Mouse (Mus musculus) lung, adult 2 months (tissue): ENCODE data around the gene Trdmt1. TPM values are rescaled to one million over a fixed set of nuclear protein-coding genes. Genes with fewer than 3 reads are reported as not detected.
"Not testable (repeated sequence)": the region's sequence is repeated elsewhere in the genome, so short reads cannot be mapped to it uniquely, and the experiment has no call there.

Source experiments
- DNase-seq: peaks from one replicate; pipeline ENCODE4 v3.0.0; 2022
- H3K4me1 ChIP-seq: fragments of 200-500 bp; 2 replicates; pipeline ENCODE4 v1.6.1; 2011; ENCODE audit warnings: low read length; ENCODE audit not compliant: control insufficient read depth, insufficient read depth
- H3K4me3 ChIP-seq: fragments of 200-500 bp; replicated peaks from 2 replicates; pipeline ENCODE3; 2011; ENCODE audit warnings: low read depth, mild to moderate bottlenecking, control low read depth, low read length; ENCODE audit errors: extremely low read depth
- CTCF ChIP-seq: fragments of 200-500 bp; IDR thresholded peaks from 2 replicates; pipeline ENCODE4 v1.5.1; 2011; ENCODE audit warnings: mild to moderate bottlenecking, low read length, control low read depth; ENCODE audit not compliant: insufficient read depth
- POLR2A ChIP-seq: fragments of 200-500 bp; IDR thresholded peaks from 2 replicates; pipeline ENCODE4 v1.6.1; 2011; ENCODE audit warnings: low read depth, mild to moderate bottlenecking, control low read depth, low read length, borderline replicate concordance; ENCODE audit errors: extremely low read depth
- WGBS: fragments of 180-500 bp; shearing (Covaris S2); methylation state at CpG from one replicate; pipeline ENCODE4 v1.1.7; 2018; 5-methylcytosine and 5-hydroxymethylcytosine counted together
- polyA plus RNA-seq: library from polyadenylated mRNA; depleted of rRNA; stranded (reverse); fragments of >200 nt; gene quantifications from 2 replicates; pipeline ENCODE4 v1.2.3, GENCODE M21; 2012; rRNA removed

Gene Trdmt1
- polyA plus RNA-seq = 2.2 and 4.2 TPM in 2 replicates

DNA sequence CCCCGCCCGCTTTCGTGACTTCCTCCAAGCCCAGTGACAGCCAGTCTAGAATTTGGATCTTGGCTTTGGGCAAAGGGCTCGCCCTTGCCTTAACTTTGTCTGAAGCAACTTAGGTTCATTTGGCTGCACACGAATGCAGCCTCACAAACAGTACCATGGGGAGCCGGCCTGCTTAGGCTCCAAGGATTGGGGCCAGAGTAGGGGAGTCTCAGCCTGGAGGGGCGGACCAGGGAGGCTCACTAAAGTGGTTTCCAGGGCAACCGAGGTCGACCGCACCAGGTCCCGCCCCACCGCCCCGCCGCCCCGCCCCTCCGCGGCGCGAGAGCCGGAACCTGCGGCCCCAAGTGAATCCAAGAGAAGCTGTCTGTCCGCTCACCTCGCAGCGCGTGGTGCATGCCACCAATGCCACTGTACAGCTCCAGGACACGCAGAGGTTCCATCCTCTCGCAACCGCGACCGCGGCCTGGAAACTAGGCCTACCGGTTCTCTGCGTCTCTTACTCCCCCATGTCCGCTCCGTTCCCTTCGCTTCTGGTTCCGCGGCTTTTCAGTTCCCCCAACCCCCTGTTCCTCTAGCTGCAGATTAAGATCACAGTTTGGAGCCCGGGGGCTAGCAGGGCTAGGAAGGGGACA lies at the start of gene Trdmt1:
Trdmt1 (minus strand) TSS at position 476 of the 632 bp plus-strand sequence.
- under 1% methylated on average over 39 of the region's 39 CpGs for WGBS
- peak; percentile 85 for DNase-seq
- peaks cover 6% of the 10 kb centered on the region for H3K4me1 ChIP-seq
- TF ChIP-seq POLR2A (peak; percentile 85; the same call in 1 of the 2 replicates), CTCF (no peak)
- peak within 1 kb of the TSS; percentile 94 for H3K4me3 ChIP-seq

- no peak for DNase-seq
- Histone ChIP-seq H3K4me3 (no peak overlapping the region), H3K4me1 (no peaks in the 10 kb centered on the region)
- no peak for TF ChIP-seq POLR2A
- TF ChIP-seq CTCF = no peak
- 48% methylated on average over 4 of the region's 4 CpGs for WGBS
Measured at GRCm38 (mm10) chr2:13593328-13593727, 48.9 kb upstream of the Trdmt1 start.

DNA sequence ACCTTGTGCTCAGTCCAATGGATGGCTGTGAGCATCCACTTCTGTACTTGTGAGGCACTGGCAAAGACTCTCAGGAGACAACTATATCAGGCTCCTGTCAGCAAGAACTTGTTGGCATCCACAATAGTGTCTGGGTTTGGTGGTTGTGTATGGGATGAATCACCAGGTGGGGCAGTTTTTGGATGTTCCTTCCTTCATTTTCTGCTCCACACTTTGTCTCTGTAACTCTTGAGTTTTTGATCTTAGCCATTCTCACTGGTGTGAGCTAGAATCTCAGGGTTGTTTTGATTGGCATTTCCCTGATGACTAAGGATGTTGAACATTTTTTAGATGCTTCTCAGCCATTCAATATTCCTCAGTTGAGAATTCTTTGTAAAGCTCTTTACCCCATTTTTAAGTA lies 39.3 kb upstream of the Trdmt1 start:
- H3K4me3 ChIP-seq, H3K4me1 ChIP-seq, DNase-seq: not testable (repeated sequence)

GRCm38 (mm10) chr2:13582184-13582583 lies 37.7 kb upstream of the Trdmt1 start:
- TF ChIP-seq CTCF (no peak), POLR2A (no peak)
- 69% methylated on average over 3 of the region's 3 CpGs for WGBS
- Histone ChIP-seq H3K4me1 (peaks cover 8% of the 10 kb centered on the region; the same call in 1 of the 2 replicates), H3K4me3 (no peak overlapping the region)
- no peak for DNase-seq

GRCm38 (mm10) chr2:13579991-13580390 lies 35.5 kb upstream of the Trdmt1 start:
- H3K4me1 ChIP-seq = peaks cover 8% of the 10 kb centered on the region
- TF ChIP-seq CTCF = peak; percentile 52
- TF ChIP-seq POLR2A = no peak
- H3K4me3 ChIP-seq = no peak overlapping the region
- 49% methylated on average over 11 of the region's 11 CpGs for WGBS
- no peak for DNase-seq

- no peak for DNase-seq
- TF ChIP-seq CTCF (no peak), POLR2A (no peak)
- Histone ChIP-seq H3K4me3 (no peak overlapping the region), H3K4me1 (peaks cover 8% of the 10 kb centered on the region)
- 68% methylated on average over 8 of the region's 8 CpGs for WGBS
Measured at GRCm38 (mm10) chr2:13579315-13579714, 34.8 kb upstream of the Trdmt1 start.

DNA sequence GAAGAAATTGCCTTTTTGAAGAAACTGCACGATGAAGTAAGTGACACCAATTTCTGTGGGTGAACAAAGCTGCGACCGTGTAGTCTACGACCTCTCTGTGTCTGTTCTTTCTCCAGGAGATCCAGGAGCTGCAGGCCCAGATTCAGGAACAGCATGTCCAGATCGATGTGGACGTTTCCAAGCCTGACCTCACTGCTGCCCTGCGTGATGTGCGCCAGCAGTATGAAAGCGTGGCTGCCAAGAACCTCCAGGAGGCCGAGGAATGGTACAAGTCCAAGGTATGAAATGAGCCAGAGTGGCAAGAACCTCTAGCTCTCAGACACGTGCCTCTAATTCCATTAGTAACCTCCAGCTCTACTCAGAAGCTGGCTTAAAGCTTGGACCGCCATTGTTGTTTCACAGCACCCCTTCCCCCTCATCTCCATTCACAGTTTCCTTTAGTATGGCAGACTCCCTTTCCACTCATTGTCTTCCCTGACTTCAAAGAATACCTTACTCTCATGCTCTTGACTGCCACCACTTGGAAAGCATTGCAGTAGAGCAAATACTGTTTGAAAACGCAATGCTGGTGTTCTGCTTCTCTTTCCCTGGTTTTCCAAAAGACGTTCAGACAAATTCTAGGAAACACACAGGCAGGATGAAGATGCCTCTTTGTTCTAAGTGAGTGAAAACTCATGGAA lies 34.1 kb upstream of the Trdmt1 start:
- no peak for DNase-seq
- Histone ChIP-seq H3K4me3 (no peak overlapping the region), H3K4me1 (peaks cover 8% of the 10 kb centered on the region)
- 45% methylated on average over 14 of the region's 14 CpGs for WGBS
- TF ChIP-seq CTCF (no peak), POLR2A (no peak)

GRCm38 (mm10) chr2:13577399-13577798 lies 32.9 kb upstream of the Trdmt1 start:
- TF ChIP-seq POLR2A (no peak), CTCF (no peak)
- no peak for DNase-seq
- Histone ChIP-seq H3K4me3 (no peak overlapping the region), H3K4me1 (peaks cover 13% of the 10 kb centered on the region)
- 76% methylated on average over 1 of the region's 1 CpGs for WGBS

DNA sequence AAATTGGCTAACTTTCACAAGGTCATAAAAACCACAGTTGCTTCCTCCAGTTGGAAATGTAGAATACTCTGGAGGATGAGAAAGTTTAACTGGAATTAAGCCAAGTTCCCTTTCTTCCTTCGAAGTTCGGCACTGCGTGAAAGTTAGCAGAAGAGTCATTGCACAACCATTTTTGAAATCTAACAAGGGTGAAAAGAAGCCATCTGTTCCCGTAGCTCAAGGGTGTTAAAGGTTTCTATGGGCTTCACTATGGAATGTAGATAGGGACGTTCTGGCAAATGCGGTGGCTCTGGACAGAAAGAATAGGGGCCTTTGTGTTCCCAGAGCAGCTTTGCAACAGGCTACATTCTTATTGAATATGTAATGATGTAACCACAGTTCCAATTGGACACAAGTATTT lies 31.5 kb upstream of the Trdmt1 start:
- peak overlapping the region; percentile 88 for H3K4me3 ChIP-seq
- no peak for TF ChIP-seq POLR2A
- TF ChIP-seq CTCF = no peak
- H3K4me1 ChIP-seq = peaks cover 14% of the 10 kb centered on the region
- DNase-seq = no peak
- 3% methylated on average over 6 of the region's 6 CpGs for WGBS

- H3K4me1 ChIP-seq = peaks cover 14% of the 10 kb centered on the region
- under 1% methylated on average over 13 of the region's 13 CpGs for WGBS
- H3K4me3 ChIP-seq = peak overlapping the region; percentile 88
- peak; percentile 63 for TF ChIP-seq CTCF
- TF ChIP-seq POLR2A = peak; percentile 57; the same call in 1 of the 2 replicates
- DNase-seq = peak; percentile 74
Measured at GRCm38 (mm10) chr2:13575287-13575801, 30.9 kb upstream of the Trdmt1 start.

DNA sequence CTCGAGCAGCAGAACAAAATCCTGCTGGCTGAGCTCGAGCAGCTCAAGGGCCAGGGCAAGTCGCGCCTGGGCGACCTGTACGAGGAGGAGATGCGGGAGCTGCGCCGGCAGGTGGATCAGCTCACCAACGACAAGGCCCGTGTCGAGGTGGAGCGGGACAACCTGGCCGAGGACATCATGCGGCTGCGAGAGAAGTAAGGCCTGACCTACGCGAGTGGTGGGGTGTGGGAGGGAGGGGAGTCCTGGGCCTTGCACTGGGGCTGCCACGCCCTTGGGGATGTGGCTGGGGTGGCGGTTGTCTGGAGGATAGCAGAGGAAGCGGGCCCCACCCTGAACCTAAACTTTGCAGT lies 30.3 kb upstream of the Trdmt1 start:
- peaks cover 14% of the 10 kb centered on the region for H3K4me1 ChIP-seq
- peak overlapping the region; percentile 88 for H3K4me3 ChIP-seq
- TF ChIP-seq CTCF = no peak
- TF ChIP-seq POLR2A = peak; percentile 37; the same call in 1 of the 2 replicates
- no peak for DNase-seq
- under 1% methylated on average over 21 of the region's 21 CpGs for WGBS
